Mouse (Mus musculus): Measurements from ENCODE around the gene Susd4.

Gene Susd4

GRCm38 (mm10) chr1:182918718-182919346 lies 155.2 kb downstream of the Susd4 start:
- no peak for DNase-seq (ENCODE audit: low read depth)

- DNase-seq (ENCODE audit: low read depth), result no peak
Observed at GRCm38 (mm10) chr1:182922824-182923223, 159.2 kb downstream of the Susd4 start.

GRCm38 (mm10) chr1:182926465-182926864 lies 162.8 kb downstream of the Susd4 start:
- DNase-seq (ENCODE audit: low read depth), result no peak

DNA sequence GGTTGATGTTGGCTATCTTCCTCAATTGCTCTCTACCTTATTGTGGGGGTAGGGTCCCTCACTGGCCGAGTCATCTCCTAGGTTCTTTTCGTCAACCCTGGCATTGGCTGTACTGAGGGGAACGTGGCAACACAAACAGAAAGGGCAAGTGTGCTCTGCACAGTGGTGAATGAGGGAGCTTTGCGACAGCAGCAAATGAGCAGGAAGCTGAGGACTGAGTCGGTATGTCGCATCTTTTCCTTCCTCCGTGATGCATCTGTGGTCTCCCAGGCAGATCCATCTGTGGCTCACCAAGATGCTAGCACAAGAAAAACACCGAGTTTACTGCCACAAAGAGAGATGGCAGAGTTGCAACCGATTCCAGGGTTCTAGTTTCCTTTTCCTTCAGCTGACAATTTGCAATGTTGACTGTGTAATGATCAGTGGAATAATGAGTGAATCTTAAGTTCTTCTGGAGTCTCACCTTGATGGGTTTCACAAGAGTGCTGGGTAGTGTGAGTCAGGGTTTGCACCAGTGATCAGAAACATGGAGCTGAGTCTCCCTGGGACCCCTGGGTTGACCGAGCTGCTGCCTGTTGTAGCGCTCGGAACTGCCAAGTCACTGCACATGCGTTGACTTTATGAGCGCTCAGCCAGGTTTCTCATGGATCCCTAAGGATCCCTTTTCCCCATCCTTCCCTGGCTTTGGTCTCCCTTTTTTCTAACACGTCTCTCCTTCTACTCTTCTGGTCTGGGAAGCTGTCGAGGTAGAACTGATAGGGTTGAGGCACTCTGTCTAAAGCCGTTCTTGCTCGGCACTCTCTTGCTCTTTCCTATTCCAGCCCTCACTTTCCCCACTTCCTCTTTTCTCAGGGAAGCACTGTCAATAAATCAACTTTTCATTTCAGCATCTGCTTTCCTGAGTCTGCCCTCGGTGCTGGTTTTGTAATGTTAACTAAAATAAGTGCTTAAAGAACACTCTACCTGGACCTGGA lies 164.5 kb downstream of the Susd4 start:
- DNase-seq (ENCODE audit: low read depth), result no peak

DNA sequence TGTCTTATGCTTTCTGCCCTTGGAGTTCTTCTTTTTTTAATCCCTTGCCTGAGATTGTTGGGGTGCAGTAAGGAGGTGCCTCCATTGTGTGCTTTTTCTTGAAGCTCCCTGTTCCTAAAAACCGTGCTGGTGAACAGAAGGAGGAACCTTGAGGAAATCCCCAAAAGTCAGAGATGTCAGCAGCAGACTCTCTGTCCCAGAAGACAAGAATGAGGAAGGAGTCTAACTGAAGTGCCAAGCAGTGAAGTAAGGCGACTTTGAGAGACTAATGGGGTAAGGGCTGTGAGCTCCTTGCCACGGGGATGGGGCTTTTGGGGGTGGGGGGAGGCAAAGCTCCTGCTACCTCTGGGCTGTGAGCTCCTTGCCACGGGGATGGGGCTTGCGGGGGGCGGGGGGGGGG lies 171.8 kb downstream of the Susd4 start:
- DNase-seq (ENCODE audit: low read depth), result no peak

DNA sequence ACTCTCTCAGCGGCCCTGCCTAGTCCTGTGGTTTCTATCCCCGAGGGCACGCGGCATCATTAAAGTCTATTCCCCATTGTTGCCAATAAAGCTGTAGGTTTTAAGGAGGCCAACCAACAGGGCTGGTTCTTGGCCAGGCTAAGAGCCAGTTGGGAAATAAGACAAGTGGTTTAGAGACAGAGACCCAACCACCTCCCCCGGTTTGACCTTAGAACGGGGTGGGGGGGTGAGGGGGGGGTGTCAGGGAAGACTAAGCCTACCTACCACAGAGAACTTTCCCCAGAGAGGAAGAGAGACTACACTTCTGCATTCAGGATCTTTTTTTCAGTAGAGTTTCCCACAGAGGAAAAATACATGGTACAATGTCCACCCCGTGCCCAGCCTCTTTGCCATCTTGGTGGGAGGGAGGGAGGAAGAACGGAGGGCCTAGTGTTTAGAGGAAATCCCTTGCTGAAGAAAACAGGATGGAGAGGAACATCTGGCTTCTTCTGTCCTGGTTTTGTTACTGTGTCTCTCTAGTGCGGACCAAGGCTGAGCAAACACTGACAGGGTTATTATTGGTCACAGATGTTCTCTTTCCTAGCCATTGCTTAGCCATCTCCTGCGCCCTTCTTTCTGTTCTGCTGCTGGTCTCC lies 173.9 kb downstream of the Susd4 start:
- no peak for DNase-seq (ENCODE audit: low read depth)

DNA sequence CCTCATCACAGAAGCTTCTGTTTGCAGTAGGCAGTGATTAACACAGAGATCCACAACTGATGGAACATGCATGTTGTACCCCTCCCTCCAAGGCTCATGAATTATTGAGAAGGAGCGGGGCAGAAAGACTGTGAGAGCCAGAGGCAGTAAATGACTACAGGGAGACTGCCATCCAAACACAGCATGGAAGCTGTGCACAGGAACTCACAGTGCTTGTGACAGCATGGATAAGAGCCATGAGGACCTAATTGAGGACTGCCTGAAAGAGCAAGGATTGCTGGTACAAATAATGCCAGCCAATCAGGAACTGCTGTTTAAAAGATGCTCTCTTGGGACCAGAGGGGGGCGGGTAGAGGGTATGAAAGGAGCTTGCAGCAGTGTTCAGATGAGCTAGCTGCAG lies 178.3 kb downstream of the Susd4 start:
- DNase-seq (ENCODE audit: low read depth), result no peak

DNA sequence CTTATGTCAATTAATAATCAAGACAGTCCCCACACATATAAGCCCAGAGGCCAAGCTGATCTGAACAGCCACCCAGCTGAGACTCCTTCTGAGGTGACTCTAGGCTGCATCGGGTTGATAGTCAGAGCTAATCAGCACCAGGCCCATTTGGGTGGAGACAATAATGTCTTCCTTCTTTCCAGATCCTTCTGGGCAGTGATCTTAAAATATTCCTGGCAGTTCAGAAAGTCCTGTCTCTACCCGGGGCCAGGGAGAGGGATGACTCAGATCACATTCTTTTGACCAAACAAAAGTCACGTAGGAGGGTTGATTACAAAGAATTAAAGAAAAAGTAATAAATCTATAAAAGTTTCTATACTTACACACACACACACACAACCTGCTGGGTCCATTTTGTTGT lies 180.3 kb downstream of the Susd4 start:
- no peak for DNase-seq (ENCODE audit: low read depth)

DNA sequence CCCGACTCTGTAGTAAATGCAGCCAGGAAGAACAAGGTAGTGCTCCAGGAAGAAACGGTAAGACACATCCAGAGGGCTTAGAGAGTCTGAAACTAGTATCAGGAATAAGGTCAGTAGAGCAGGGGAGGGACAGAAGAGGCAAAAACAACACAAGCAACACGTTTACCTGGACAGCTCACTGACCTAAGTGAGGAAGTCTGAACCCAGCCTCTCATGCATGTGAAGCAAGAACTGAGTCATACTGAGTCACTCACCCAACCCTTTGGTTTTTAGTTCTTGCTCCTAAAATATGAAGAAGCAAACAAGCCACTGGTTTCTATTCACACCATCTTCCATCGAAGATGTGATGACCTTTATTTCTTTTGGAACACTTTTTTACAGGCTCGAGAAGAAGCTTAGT lies 181.0 kb downstream of the Susd4 start:
- DNase-seq (ENCODE audit: low read depth), result no peak

DNA sequence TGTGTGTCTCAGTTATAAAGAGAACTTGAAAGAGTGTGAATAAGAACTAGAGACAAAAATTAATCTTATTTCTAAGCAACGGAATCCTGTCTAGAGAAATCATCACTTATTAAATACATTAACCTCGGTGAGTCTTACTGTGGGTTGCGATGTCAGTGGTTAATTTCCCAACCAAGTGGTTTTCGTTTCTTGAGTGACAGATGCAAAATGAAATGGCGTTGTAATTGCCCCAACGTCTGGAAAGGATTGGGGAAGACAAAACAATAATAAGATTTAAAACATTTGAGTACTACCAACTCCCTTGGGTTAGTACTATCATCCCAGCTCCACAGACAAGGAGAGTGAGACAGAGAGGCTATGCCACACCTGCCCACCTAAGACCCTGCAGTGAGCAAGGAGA lies 181.9 kb downstream of the Susd4 start:
- DNase-seq (ENCODE audit: low read depth), result no peak

All from naive thymus-derived CD4-positive, alpha-beta T cell, adult 2 months (primary cell).